Mouse (Mus musculus): ENCODE measurements around the gene Rdh16f1. TPM values are rescaled to one million over a fixed set of nuclear protein-coding genes. Genes with fewer than 3 reads are reported as not detected.
"Not testable (repeated sequence)": the region's sequence is repeated elsewhere in the genome, so short reads cannot be mapped to it uniquely, and the experiment has no call there.

Rdh16f1 gene
- polyA plus RNA-seq, 1 experiment from 2014 or later, result 0.17 TPM

DNA sequence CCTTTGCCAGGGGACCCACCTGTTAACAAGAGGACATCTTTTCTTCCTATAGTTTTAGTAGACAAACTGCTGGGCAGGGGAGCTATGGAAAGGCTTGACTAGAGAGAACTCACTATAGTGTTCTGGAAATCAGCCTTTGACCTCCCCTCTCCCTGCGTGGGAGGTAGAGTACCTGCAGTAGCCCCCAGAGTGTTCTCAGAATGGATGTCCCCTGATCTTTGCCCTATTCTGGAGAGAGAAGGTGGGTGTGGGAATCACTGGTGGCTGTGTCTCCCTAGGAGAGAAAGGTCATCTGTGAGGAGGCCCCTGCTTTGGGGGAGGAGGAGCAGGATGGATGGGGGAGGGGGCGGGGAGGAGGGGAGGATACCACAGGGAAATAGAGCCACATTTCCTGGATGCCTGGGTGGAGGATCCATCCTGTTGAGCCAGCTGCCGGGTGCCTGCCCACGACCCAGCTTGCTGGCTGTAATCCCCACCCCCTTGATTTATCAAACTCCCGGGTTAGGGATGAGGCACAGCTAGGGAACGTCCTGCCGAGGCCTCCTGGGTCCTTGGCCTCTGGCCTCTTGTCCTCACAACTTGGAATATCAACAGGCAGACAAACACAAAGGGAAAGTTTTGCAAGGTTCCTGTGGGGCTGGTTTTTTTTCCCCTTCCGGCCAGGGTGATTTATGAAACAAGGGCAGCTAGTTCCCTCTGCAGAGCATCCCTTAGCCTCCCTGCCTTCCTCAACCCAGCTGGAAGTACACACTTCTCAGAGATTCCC lies 10.6 kb upstream of the Rdh16f1 start:
- whole genome bisulfite sequencing (ENCODE audit: insufficient replicate concordance), result 19% methylated on average over 8 of the region's 8 CpGs
- Histone ChIP-seq H3K4me1 (replicated peaks) (peaks cover 32% of the 10 kb centered on the region), H3K27ac (replicated peaks) (peak overlapping the region; percentile 77), H3K4me3 (replicated peaks) (peak overlapping the region; percentile 23; the same call in 1 of the 2 replicates), H3K9ac (no peak overlapping the region), H3K9me3 (replicated peaks) (no peaks in the 10 kb centered on the region), H3K36me3 (replicated peaks) (peaks cover 24% of the 10 kb centered on the region), H3K4me2 (peak overlapping the region; percentile 37), H3K27me3 (no peaks in the 10 kb centered on the region)
- peak; percentile 73 for ATAC-seq (ENCODE audit: insufficient read depth)

DNA sequence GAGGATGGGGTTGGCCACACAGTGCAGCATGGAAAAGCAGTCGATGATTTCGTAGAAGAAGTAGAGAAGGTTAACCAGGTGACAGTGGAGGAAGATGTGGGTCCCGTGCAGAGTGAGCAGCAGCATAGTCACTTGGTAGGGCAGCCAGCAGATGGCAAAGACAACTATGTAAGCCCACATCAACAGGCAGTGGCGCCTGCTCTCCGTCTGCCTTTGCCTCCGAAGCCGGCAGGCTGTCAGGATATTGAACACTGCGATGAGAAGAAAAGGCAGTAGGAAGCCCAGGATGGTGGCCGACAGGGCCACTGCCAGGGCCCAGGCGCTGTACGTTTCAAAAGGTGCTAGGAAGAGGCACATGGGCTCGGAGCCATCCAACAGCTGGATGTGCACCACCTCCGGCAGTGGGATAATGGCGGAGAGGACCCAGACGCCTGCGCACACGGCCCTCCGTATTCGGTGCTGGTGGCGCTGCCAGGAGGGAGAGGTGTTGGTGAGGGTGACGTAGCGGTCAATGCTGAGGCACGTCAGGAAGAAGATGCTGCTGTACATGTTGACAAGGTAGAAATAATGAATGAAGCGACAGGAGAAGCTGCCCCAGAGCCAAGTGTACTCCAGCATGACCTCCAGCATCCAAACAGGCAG lies 9.3 kb upstream of the Rdh16f1 start:
- no peak for ATAC-seq (ENCODE audit: insufficient read depth)
- no peaks in the 10 kb centered on the region for H3K9me3 ChIP-seq (replicated peaks)
- H3K4me2 ChIP-seq, result peak overlapping the region; percentile 37
- H3K27me3 ChIP-seq, result no peaks in the 10 kb centered on the region
- H3K4me1 ChIP-seq (replicated peaks), result peaks cover 34% of the 10 kb centered on the region
- no peak overlapping the region for H3K9ac ChIP-seq
- peaks cover 14% of the 10 kb centered on the region for H3K36me3 ChIP-seq (replicated peaks)
- WGBS (ENCODE audit: insufficient replicate concordance), result 60% methylated on average over 24 of the region's 24 CpGs
- H3K27ac ChIP-seq (replicated peaks), result peak overlapping the region; percentile 77
- peak overlapping the region; percentile 23 for H3K4me3 ChIP-seq (replicated peaks)

GRCm38 (mm10) chr10:127751548-127751947 lies 8.0 kb upstream of the Rdh16f1 start, which contains the start of gene Gpr182:
Gene Gpr182, minus strand, starts transcription at chr10:127751732.
- H3K9ac ChIP-seq, result no peak within 1 kb of the TSS
- 33% methylated on average over 8 of the region's 8 CpGs for WGBS (ENCODE audit: insufficient replicate concordance)
- H3K27ac ChIP-seq (replicated peaks), result no peak within 1 kb of the TSS; the same call in 1 of the 2 replicates
- H3K4me1 ChIP-seq (replicated peaks), result peaks cover 37% of the 10 kb centered on the region
- 0 out of 2 replicates have a peak within 1 kb of the TSS, but pooled peaks have one; percentile 14 for H3K4me2 ChIP-seq
- ATAC-seq (ENCODE audit: insufficient read depth), result no peak
- H3K27me3 ChIP-seq, result no peaks in the 10 kb centered on the region
- H3K4me3 ChIP-seq (replicated peaks), result peak within 1 kb of the TSS; percentile 23; the same call in 1 of the 2 replicates
- no peaks in the 10 kb centered on the region for H3K9me3 ChIP-seq (replicated peaks)
- peaks cover 7% of the 10 kb centered on the region; the same call in 1 of the 2 replicates for H3K36me3 ChIP-seq (replicated peaks)

GRCm38 (mm10) chr10:127754566-127755166 lies 4.9 kb upstream of the Rdh16f1 start:
- WGBS (ENCODE audit: insufficient replicate concordance), result 34% methylated on average over 6 of the region's 6 CpGs
- no peak overlapping the region for H3K27ac ChIP-seq (replicated peaks)
- no peak for ATAC-seq (ENCODE audit: insufficient read depth)

GRCm38 (mm10) chr10:127755246-127755645 lies 4.3 kb upstream of the Rdh16f1 start:
- Histone ChIP-seq H3K27ac (replicated peaks) (0 out of 2 replicates have a peak overlapping the region, but pooled peaks have one; percentile 19), H3K36me3 (replicated peaks) (no peaks in the 10 kb centered on the region), H3K9me3 (replicated peaks) (no peaks in the 10 kb centered on the region), H3K4me1 (replicated peaks) (peaks cover 29% of the 10 kb centered on the region), H3K27me3 (no peaks in the 10 kb centered on the region), H3K9ac (no peak overlapping the region), H3K4me3 (replicated peaks) (no peak overlapping the region), H3K4me2 (no peak overlapping the region)
- WGBS (ENCODE audit: insufficient replicate concordance), result 31% methylated on average over 3 of the region's 3 CpGs
- ATAC-seq (ENCODE audit: insufficient read depth), result no peak

More at GRCm38 (mm10) chr10:127754566-127755166, 4.9 kb upstream of the Rdh16f1 start:
- no peak overlapping the region for H3K4me2 ChIP-seq
- no peaks in the 10 kb centered on the region for H3K27me3 ChIP-seq
- H3K36me3 ChIP-seq (replicated peaks), result no peaks in the 10 kb centered on the region
- no peaks in the 10 kb centered on the region for H3K9me3 ChIP-seq (replicated peaks)
- no peak overlapping the region for H3K4me3 ChIP-seq (replicated peaks)
- peaks cover 35% of the 10 kb centered on the region for H3K4me1 ChIP-seq (replicated peaks)
- H3K9ac ChIP-seq, result no peak overlapping the region

- Histone ChIP-seq H3K9ac (no peak overlapping the region), H3K36me3 (replicated peaks) (no peaks in the 10 kb centered on the region), H3K27ac (replicated peaks) (no peak overlapping the region), H3K9me3 (replicated peaks) (no peaks in the 10 kb centered on the region), H3K27me3 (no peaks in the 10 kb centered on the region), H3K4me3 (replicated peaks) (no peak overlapping the region), H3K4me1 (replicated peaks) (peaks cover 28% of the 10 kb centered on the region), H3K4me2 (peak overlapping the region; percentile 52)
- 17% methylated on average over 17 of the region's 18 CpGs for WGBS (ENCODE audit: insufficient replicate concordance)
- ATAC-seq (ENCODE audit: insufficient read depth), result peak; percentile 13; the same call in 1 of the 2 replicates
Measured at GRCm38 (mm10) chr10:127755770-127756468, 3.7 kb upstream of the Rdh16f1 start.

GRCm38 (mm10) chr10:127762926-127763325 lies 3.3 kb downstream of the Rdh16f1 start:
- H3K27me3 ChIP-seq; H3K27ac ChIP-seq (replicated peaks); H3K4me3 ChIP-seq (replicated peaks); H3K9ac ChIP-seq; H3K36me3 ChIP-seq (replicated peaks); H3K9me3 ChIP-seq (replicated peaks); H3K4me2 ChIP-seq; ATAC-seq (ENCODE audit: insufficient read depth): not testable (repeated sequence)
- peaks cover 12% of the 10 kb centered on the region; the same call in 1 of the 2 replicates for H3K4me1 ChIP-seq (replicated peaks)
- 58% methylated on average over 10 of the region's 10 CpGs for WGBS (ENCODE audit: insufficient replicate concordance)

DNA sequence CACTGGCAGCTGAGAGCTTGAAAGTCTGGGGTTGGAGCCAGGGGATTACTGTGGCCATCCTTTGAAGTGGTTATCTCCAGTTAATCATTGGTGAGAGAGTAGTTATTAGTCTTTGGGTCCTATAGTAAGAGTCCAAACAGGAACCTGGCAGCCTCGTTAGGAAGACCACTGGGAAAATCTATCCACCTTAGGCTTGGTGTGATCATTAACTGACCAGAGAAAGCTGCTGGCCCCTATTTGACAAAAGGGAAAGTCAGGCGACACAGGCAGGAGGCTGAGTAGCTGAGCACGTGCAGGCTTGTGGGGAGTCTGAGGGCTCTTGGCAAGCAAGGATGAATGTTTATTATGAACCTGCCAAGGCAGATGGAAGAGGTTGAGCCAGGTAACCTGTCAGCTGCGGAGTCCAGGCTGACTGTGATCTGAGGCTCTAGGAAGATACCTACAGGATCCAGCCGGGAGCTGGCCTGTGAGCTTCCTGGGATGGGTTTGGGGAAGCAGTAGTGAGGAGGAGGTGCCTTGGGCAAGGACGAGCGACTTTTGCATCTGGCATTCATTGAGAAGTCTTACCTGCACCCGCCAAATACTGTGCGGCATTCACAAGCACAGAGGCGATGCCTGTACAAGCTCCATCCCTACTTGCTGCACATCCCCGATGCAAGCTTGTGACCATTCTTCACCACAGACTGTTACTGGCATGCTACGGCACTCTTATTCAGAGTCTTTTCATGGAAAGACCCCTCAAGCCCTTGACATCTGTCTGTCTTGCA lies 4.5 kb downstream of the Rdh16f1 start:
- Histone ChIP-seq H3K27me3 (no peaks in the 10 kb centered on the region), H3K9ac (no peak overlapping the region), H3K4me2 (peak overlapping the region; percentile 10; the same call in 1 of the 2 replicates), H3K9me3 (replicated peaks) (no peaks in the 10 kb centered on the region), H3K4me1 (replicated peaks) (peaks cover 7% of the 10 kb centered on the region; the same call in 1 of the 2 replicates), H3K36me3 (replicated peaks) (no peaks in the 10 kb centered on the region), H3K27ac (replicated peaks) (peak overlapping the region; percentile 65), H3K4me3 (replicated peaks) (no peak overlapping the region)
- ATAC-seq (ENCODE audit: insufficient read depth), result peak; percentile 71
- WGBS (ENCODE audit: insufficient replicate concordance), result 53% methylated on average over 12 of the region's 12 CpGs

DNA sequence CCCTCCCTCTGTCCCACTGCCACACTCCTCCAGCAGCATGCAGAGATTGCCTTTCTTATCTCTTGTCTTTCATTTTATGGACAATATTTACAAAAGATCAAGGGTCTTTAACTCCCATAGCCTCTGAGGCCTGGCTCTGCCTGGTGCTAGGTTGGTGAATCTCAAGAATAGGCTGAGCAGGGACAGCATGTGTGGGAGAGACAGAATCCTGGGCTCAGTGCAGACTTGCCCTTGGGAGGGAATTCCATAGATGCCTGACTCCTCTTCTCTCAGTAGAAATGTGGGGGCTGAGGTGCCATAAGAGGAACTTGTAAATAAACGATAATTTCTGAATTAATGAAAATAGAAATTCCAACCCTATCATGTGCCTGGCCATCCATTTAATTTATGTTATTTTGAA lies 7.0 kb downstream of the Rdh16f1 start:
- WGBS (ENCODE audit: insufficient replicate concordance), result 62% methylated on average over 1 of the region's 1 CpGs
- H3K27me3 ChIP-seq, result no peaks in the 10 kb centered on the region

DNA sequence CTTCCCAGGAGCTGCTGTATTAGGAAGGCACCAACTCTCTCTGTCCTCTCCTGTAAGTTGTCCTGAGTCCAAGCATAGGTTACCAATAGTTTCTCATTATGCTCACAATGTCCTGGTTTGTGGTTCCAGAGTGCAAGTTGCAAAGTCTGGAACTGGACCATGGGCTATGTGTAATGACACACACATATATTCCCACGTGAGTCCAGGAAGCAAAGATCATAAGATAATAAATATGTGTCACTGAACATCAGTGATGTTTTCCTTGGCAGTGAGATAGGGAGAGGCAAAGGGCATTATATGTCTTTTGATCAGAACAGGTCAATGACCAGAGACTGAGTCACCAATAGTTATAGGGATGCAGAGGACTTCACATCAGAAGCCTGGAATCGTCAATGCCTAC lies 16.4 kb downstream of the Rdh16f1 start, which contains the start of gene Rdh9:
Gene Rdh9, plus strand, starts transcription at position 376 of the 400 bp plus-strand sequence.
- 42% methylated on average over 2 of the region's 2 CpGs for WGBS (ENCODE audit: insufficient replicate concordance)
- no peak within 1 kb of the TSS for H3K4me2 ChIP-seq
- H3K4me3 ChIP-seq (replicated peaks), result no peak within 1 kb of the TSS
- no peaks in the 10 kb centered on the region for H3K36me3 ChIP-seq (replicated peaks)
- peak; percentile 28; the same call in 1 of the 2 replicates for ATAC-seq (ENCODE audit: insufficient read depth)
- H3K27me3 ChIP-seq, result no peaks in the 10 kb centered on the region
- no peaks in the 10 kb centered on the region for H3K9me3 ChIP-seq (replicated peaks)
- no peak within 1 kb of the TSS for H3K27ac ChIP-seq (replicated peaks)
- H3K4me1 ChIP-seq (replicated peaks), result no peaks in the 10 kb centered on the region
- no peak within 1 kb of the TSS for H3K9ac ChIP-seq

More for the DNA sequence above, 7.0 kb downstream of the Rdh16f1 start:
- Histone ChIP-seq H3K9me3 (replicated peaks) (no peaks in the 10 kb centered on the region), H3K27ac (replicated peaks) (no peak overlapping the region), H3K36me3 (replicated peaks) (no peaks in the 10 kb centered on the region), H3K4me3 (replicated peaks) (no peak overlapping the region), H3K9ac (no peak overlapping the region), H3K4me2 (no peak overlapping the region), H3K4me1 (replicated peaks) (peaks cover 7% of the 10 kb centered on the region; the same call in 1 of the 2 replicates)
- no peak for ATAC-seq (ENCODE audit: insufficient read depth)
